Mouse (Mus musculus): Measurements from ENCODE around the gene Wdr54. TPM values are rescaled to one million over a fixed set of nuclear protein-coding genes. Genes with fewer than 3 reads are reported as not detected.

Wdr54 gene
- total RNA-seq, 2 experiments from 2014 or later = 28.0 to 29.4 TPM

GRCm38 (mm10) chr6:83117165-83117438 is 39.1 kb downstream of the Wdr54 start:
- intact Hi-C loops (cut with DNase I) = no loop called here
- no peak for DNase-seq (ENCODE audit: extremely low spot score in 1 of 2, low spot score in 2 of 2)

- DNase-seq (ENCODE audit: extremely low spot score in 1 of 2, low spot score in 2 of 2) = no peak
Observed at GRCm38 (mm10) chr6:83116373-83117164, 39.6 kb downstream of the Wdr54 start.

GRCm38 (mm10) chr6:83115682-83116372 is 40.4 kb downstream of the Wdr54 start:
- intact Hi-C loops (cut with DNase I) = no loop called here
- no peak for DNase-seq (ENCODE audit: extremely low spot score in 1 of 2, low spot score in 2 of 2)

More at GRCm38 (mm10) chr6:83116373-83117164, 39.6 kb downstream of the Wdr54 start:
- intact Hi-C loops (cut with DNase I) = no loop called here

- intact Hi-C loops (cut with DNase I) = no loop called here
- peak; percentile 89 to 97 for DNase-seq (ENCODE audit: extremely low spot score in 1 of 2, low spot score in 2 of 2)
Observed at GRCm38 (mm10) chr6:83115011-83115671, 41.1 kb downstream of the Wdr54 start, which contains the start of gene Mogs. Mogs (plus strand) TSS chr6:83115496.

- intact Hi-C loops (cut with DNase I) = no loop called here
- no peak for DNase-seq (ENCODE audit: extremely low spot score in 1 of 2, low spot score in 2 of 2)
Observed at GRCm38 (mm10) chr6:83111510-83112136, 44.6 kb downstream of the Wdr54 start.

- intact Hi-C loops (cut with DNase I) = no loop called here
Observed at GRCm38 (mm10) chr6:83108762-83109668, 47.2 kb downstream of the Wdr54 start, which contains the start of gene Mrpl53. Mrpl53 (plus strand) TSS chr6:83109040.

GRCm38 (mm10) chr6:83107566-83108400 is 48.4 kb downstream of the Wdr54 start:
- intact Hi-C loops (cut with DNase I) = no loop called here

More at GRCm38 (mm10) chr6:83108762-83109668, 47.2 kb downstream of the Wdr54 start, which contains the start of gene Mrpl53:
- DNase-seq (ENCODE audit: extremely low spot score in 1 of 2, low spot score in 2 of 2) = peak in 1 of 2 experiments; percentile 88

GRCm38 (mm10) chr6:83104158-83104557 is 52.0 kb downstream of the Wdr54 start:
- intact Hi-C loops (cut with DNase I) = no loop called here
- no peak for DNase-seq (ENCODE audit: extremely low spot score in 1 of 2, low spot score in 2 of 2)

More at GRCm38 (mm10) chr6:83107566-83108400, 48.4 kb downstream of the Wdr54 start:
- peak in 1 of 2 experiments; percentile 86 for DNase-seq (ENCODE audit: extremely low spot score in 1 of 2, low spot score in 2 of 2)

- DNase-seq (ENCODE audit: extremely low spot score in 1 of 2, low spot score in 2 of 2) = no peak
- intact Hi-C loops (cut with DNase I) = no loop called here
Observed at GRCm38 (mm10) chr6:83103130-83103650, 53.0 kb downstream of the Wdr54 start.

- intact Hi-C loops (cut with DNase I) = loop anchor here (2.0 kb wide), 1 partner anchor 105 kb away; no protein-coding TSS in a partner anchor
- peak in 1 of 2 experiments; percentile 84 for DNase-seq (ENCODE audit: extremely low spot score in 1 of 2, low spot score in 2 of 2)
Observed at GRCm38 (mm10) chr6:83101688-83102556, 54.3 kb downstream of the Wdr54 start.

GRCm38 (mm10) chr6:83101316-83101687 is 54.9 kb downstream of the Wdr54 start, which contains the start of the genes Ccdc142 and Gm42688:
Ccdc142 (plus strand) TSS chr6:83101601.
Gm42688 (plus strand) TSS chr6:83101617.
- intact Hi-C loops (cut with DNase I) = loop anchor here (2.0 kb wide), 1 partner anchor 105 kb away; no protein-coding TSS in a partner anchor
- DNase-seq (ENCODE audit: extremely low spot score in 1 of 2, low spot score in 2 of 2) = peak; percentile 90

Other genes starting within 250 kb of the Wdr54 start
- 10 to 100 TPM; 45.5 to 47.5 TPM for gene Sema4f, start 216.6 kb downstream of the Wdr54 start, total RNA-seq (2021)
- gene M1ap, start 209.5 kb downstream of the Wdr54 start, total RNA-seq (2021) = not detected
- 1 to 10 TPM; 1.8 to 2.1 TPM for gene Dok1, start 122.9 kb downstream of the Wdr54 start, total RNA-seq (2021)
- gene Loxl3, start 122.2 kb downstream of the Wdr54 start, total RNA-seq (2021) = 1 to 10 TPM; 1.8 to 4.0 TPM
- 10 to 100 TPM; 97.9 to 99.8 TPM for gene Aup1, start 101.9 kb downstream of the Wdr54 start, total RNA-seq (2021)
- gene Htra2, start 101.1 kb downstream of the Wdr54 start, total RNA-seq (2021) = 10 to 100 TPM; 66.5 to 68.0 TPM
- gene Dqx1, start 98.6 kb downstream of the Wdr54 start, total RNA-seq (2021) = under 1 TPM; 0.19 to 0.41 TPM
- gene Tlx2, start 86.1 kb downstream of the Wdr54 start, total RNA-seq (2021) = not detected
- 10 to 100 TPM; 19.1 to 19.6 TPM for gene Pcgf1, start 78.5 kb downstream of the Wdr54 start, total RNA-seq (2021)
- gene Lbx2, start 70.0 kb downstream of the Wdr54 start, total RNA-seq (2021) = under 1 TPM in 1 of 2 experiments, not detected in 1; 0.69 TPM
- 1 to 10 TPM; 7.7 to 9.4 TPM for gene Ccdc142, start 54.8 kb downstream of the Wdr54 start, total RNA-seq (2021)
- 1 to 10 TPM; 6.3 to 6.5 TPM for gene Gm42688, start 54.8 kb downstream of the Wdr54 start, total RNA-seq (2021)
- gene Mrpl53, start 47.4 kb downstream of the Wdr54 start, total RNA-seq (2021) = 10 to 100 TPM; 58.7 to 63.5 TPM
- gene Mogs, start 40.9 kb downstream of the Wdr54 start, total RNA-seq (2021) = 10 to 100 TPM; 27.9 to 31.8 TPM
- 10 to 100 TPM; 50.4 to 54.7 TPM for gene Wbp1, start 34.8 kb downstream of the Wdr54 start, total RNA-seq (2021)
- gene Ino80b, start 31.0 kb downstream of the Wdr54 start, total RNA-seq (2021) = 10 to 100 TPM; 19.9 to 23.2 TPM
- gene Rtkn, start 20.9 kb downstream of the Wdr54 start, total RNA-seq (2021) = 10 to 100 TPM; 30.3 to 34.4 TPM
- 10 to 100 TPM; 28.5 to 29.0 TPM for gene 1700003E16Rik, start within 50 bp of the Wdr54 start, total RNA-seq (2021)
- 100 to 1,000 TPM; 351 to 353 TPM for gene Dctn1, start 9.5 kb upstream of the Wdr54 start, total RNA-seq (2021)
- under 1 TPM; 0.71 to 0.75 TPM for gene Slc4a5, start 63.4 kb upstream of the Wdr54 start, total RNA-seq (2021)
- gene Mthfd2, start 169.5 kb upstream of the Wdr54 start, total RNA-seq (2021) = 10 to 100 TPM in 1 of 2 experiments, 1 to 10 TPM in 1; 8.3 to 10.6 TPM
- gene Mob1a, start 169.6 kb upstream of the Wdr54 start, total RNA-seq (2021) = 10 to 100 TPM; 21.0 to 21.6 TPM
- 10 to 100 TPM; 33.7 to 36.7 TPM for gene Bola3, start 192.8 kb upstream of the Wdr54 start, total RNA-seq (2021)